Mouse (Mus musculus): ENCODE data around the gene Nemp2.

GRCm38 (mm10) chr1:52581744-52582143, 48.8 kb upstream of the Nemp2 start:
- TF ChIP-seq CTCF (IDR thresholded peaks at IDR 0.05; ENCODE audit: borderline replicate concordance, control insufficient read depth, extremely low read depth, insufficient read depth, low read length, poor library complexity) (no peak), POLR2A (IDR thresholded peaks at IDR 0.05; ENCODE audit: control insufficient read depth, extremely low read depth, insufficient read depth, low read length, poor library complexity) (no peak)
